Mouse (Mus musculus) monocyte, adult 59 days (primary cell): Measurements from ENCODE around the gene Tas1r1. TPM values are rescaled to one million over a fixed set of nuclear protein-coding genes. Genes with fewer than 3 reads are reported as not detected.

ENCODE experiments used
- total RNA-seq, 2 experiments: library from RNA; stranded (reverse); gene quantifications; one replicate each; pipeline ENCODE4 v1.2.4; 2023

Tas1r1 gene
- total RNA-seq, result not detected

GRCm38 (mm10) chr4:152038225-152038984 lies at the start of gene Tas1r1:
Tas1r1 (minus strand) TSS chr4:152038568.

GRCm38 (mm10) chr4:152072121-152072601 lies 33.8 kb upstream of the Tas1r1 start, which contains the start of gene Plekhg5:
Plekhg5 (plus strand) TSS chr4:152072498.

DNA sequence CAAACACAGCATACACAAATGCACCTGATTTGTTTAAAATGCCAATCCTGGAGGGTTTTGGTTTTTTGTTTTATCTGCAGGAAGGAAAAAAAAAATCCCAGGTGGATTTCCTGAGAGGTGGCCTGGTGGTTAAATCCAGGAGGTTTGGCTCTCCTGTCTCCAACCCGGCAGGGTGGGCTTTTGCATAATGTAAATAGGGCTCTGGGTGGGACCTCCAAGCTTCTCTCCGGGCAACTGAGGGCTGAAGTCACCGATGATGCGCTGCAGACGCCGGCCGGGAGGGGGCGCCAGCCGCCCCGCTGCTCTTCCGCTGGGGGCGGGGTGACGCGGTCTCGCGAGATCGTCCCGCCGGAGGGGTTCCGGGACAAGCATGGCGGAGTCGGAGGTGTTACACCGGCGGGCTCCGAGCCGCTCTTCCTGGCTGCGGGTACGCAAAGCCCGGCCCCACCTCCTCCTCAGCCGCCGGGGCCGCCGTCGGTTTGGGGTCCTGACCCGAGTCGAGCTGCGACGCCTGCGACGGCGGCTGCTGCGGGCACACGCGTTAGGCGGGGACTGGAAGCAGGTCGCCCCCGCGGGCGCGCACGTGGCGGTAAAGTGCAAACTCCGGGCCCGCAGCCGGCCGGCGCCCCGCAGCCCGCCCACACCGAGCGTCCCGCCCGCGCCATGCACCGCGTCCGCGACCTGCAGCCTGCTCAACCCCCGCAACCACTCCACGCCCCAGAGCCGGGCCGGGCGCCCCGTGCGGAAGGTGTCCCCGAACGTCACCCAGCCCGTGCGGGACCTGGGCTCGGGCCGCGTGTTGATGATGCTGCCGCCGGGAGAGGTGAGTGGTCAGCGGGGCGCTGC lies 840 bp upstream of the Tas1r1 start, which contains the start of gene Nol9:
TSS of gene Nol9 (plus strand) at position 337 of the 846 bp plus-strand sequence.

DNA sequence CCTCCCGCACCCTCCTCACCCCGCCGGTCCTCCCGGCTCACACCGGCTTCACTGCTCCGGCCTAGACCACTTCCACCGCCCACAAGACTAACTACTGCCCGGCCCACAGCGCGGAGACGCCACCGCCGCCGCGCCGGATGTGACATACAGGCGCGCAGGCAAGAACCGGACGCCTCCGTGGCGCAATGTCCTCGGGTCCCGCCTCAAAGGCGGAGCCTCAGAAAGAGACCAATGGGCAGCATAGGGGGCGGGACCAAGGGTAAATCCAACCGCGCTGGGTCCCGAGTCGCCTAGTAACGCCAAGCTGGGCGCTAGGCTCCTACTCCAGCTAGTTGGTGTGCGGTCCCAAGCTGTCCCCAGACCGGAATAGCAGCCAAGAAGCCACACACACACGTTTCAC lies 10.8 kb downstream of the Tas1r1 start, which contains the start of gene Zbtb48:
TSS of gene Zbtb48 (minus strand) at position 148 of the 400 bp plus-strand sequence.

GRCm38 (mm10) chr4:152008622-152009075 lies 29.7 kb downstream of the Tas1r1 start, which contains the start of gene Klhl21:
Klhl21 (plus strand) TSS chr4:152008803.

GRCm38 (mm10) chr4:151996173-151996950 lies 42.0 kb downstream of the Tas1r1 start, which contains the start of gene Phf13:
Phf13 (minus strand) TSS chr4:151996258.

GRCm38 (mm10) chr4:151988342-151989109 lies 49.8 kb downstream of the Tas1r1 start, which contains the start of gene Thap3:
Thap3 (minus strand) TSS chr4:151988997.

Other genes starting within 250 kb of the Tas1r1 start
- gene Camta1, start 176.7 kb downstream of the Tas1r1 start, total RNA-seq, result 10 to 100 TPM; 30.5 to 31.8 TPM
- gene Dnajc11, start 104.9 kb downstream of the Tas1r1 start, total RNA-seq, result 10 to 100 TPM; 46.3 to 52.5 TPM
- gene Thap3, start 49.6 kb downstream of the Tas1r1 start, total RNA-seq, result 10 to 100 TPM; 24.7 to 34.0 TPM
- gene Phf13, start 42.3 kb downstream of the Tas1r1 start, total RNA-seq, result 1 to 10 TPM; 8.5 to 8.6 TPM
- 10 to 100 TPM; 23.1 to 25.3 TPM for gene Klhl21, start 29.8 kb downstream of the Tas1r1 start, total RNA-seq
- 10 to 100 TPM; 10.6 to 11.2 TPM for gene Zbtb48, start 10.9 kb downstream of the Tas1r1 start, total RNA-seq
- 10 to 100 TPM; 21.2 to 23.1 TPM for gene Nol9, start 753 bp upstream of the Tas1r1 start, total RNA-seq
- 1 to 10 TPM; 2.8 to 3.0 TPM for gene Plekhg5, start 33.9 kb upstream of the Tas1r1 start, total RNA-seq
- under 1 TPM; 0.49 to 0.58 TPM for gene Tnfrsf25, start 77.4 kb upstream of the Tas1r1 start, total RNA-seq
- gene Espn, start 113.8 kb upstream of the Tas1r1 start, total RNA-seq, result 1 to 10 TPM; 2.3 to 4.6 TPM
- not detected for gene Hes2, start 120.3 kb upstream of the Tas1r1 start, total RNA-seq
- 10 to 100 TPM; 15.6 to 19.8 TPM for gene Acot7, start 139.6 kb upstream of the Tas1r1 start, total RNA-seq
- gene Gpr153, start 235.7 kb upstream of the Tas1r1 start, total RNA-seq, result under 1 TPM; 0.24 to 0.73 TPM